Mouse (Mus musculus) ES-E14 (cell line): ENCODE measurements at regions not wholly inside any gene's neighbourhood (a gene's known extent, or its start where the extent isn't known, plus 50 kb on each side); places are given as distances from the start of the nearest gene placed in this dataset.

Source experiments
- HCFC1 ChIP-seq: IDR thresholded peaks from 2 replicates; pipeline ENCODE4 v1.6.1; 2012; ENCODE audit warnings: low read length, inconsistent platforms, borderline replicate concordance; ENCODE audit not compliant: insufficient read depth
- MAFK ChIP-seq: IDR thresholded peaks from 2 replicates; pipeline ENCODE4 v1.6.1; 2014; ENCODE audit warnings: mild to moderate bottlenecking, low read depth, low read length, inconsistent platforms; ENCODE audit not compliant: insufficient read depth
- ZNF384 ChIP-seq: IDR thresholded peaks from 2 replicates; pipeline ENCODE4 v1.6.1; 2012; ENCODE audit warnings: low read depth, low read length, inconsistent platforms

GRCm38 (mm10) chr9:115526322-115526721 lies 216.1 kb upstream of the Stt3b start:
- no peak for TF ChIP-seq ZNF384
- no peak for TF ChIP-seq HCFC1
- TF ChIP-seq MAFK = no peak
